Mouse (Mus musculus) small intestine, adult 2 months (tissue): ENCODE measurements around the gene Drd4.

Experiments used
- CTCF ChIP-seq: fragments of 200-500 bp; IDR thresholded peaks from 2 replicates; pipeline ENCODE4 v1.5.1; 2012; ENCODE audit warnings: low read depth, mild to moderate bottlenecking, control low read depth, inconsistent platforms, low read length, moderate library complexity, mixed read lengths; ENCODE audit not compliant: insufficient replicate concordance, insufficient read length; ENCODE audit errors: extremely low read depth
- POLR2A ChIP-seq: fragments of 200-500 bp; IDR thresholded peaks from 2 replicates; pipeline ENCODE4 v1.6.1; 2012; ENCODE audit warnings: low read depth, mild to moderate bottlenecking, control low read depth, inconsistent platforms, low read length, moderate library complexity

- no peak for TF ChIP-seq CTCF
- no peak for TF ChIP-seq POLR2A
Measured at GRCm38 (mm10) chr7:141275356-141275755, 16.4 kb upstream of the Drd4 start.
